Comparison of ENCODE assay signal across 40 mouse cellular contexts in the genomic region with DNA sequence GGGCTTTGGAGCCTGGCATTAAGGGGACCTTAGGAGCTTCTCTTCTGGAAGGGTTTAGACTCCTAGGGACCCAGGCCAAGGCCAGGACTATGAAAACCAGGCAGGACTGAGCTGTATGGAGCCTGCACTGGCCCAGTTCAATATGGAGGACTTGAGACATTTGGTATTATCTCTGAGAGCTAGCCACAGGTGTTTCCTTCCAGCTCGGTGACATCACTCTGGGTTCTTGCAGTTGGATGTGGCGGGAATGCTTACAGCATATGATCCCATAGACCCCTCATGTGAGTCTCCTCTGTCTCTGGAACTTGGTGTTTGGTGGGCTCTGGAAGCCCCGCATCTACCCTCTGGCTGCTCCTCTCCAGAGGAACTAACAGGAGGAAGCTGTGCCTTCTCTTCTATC. TPM values are rescaled to one million over a fixed set of nuclear protein-coding genes. Genes with fewer than 3 reads are reported as not detected.
A peak's percentile ranks its signal among the peaks of the same experiment; 100 is the strongest.
DNase-seq lines count a peak whose midpoint lies in the region; ATAC-seq lines count a peak whose summit lies in the region.
"Had no signal": no experiment of that assay in that cellular context is flagged by ENCODE, and none has a peak within 500 bp of the region (broad histone marks: within the 10 kb centered on the region; RNA-seq: fewer than 3 reads in every experiment).

No protein-coding gene starts in this region.

- 66% methylated on average over 3 of the region's 3 CpGs for WGBS in heart, embryonic 12.5 days
- 52% methylated on average over 3 of the region's 3 CpGs for WGBS in liver, embryonic 11.5 days
- WGBS in liver, embryonic 16.5 days (ENCODE audit: insufficient replicate concordance) = 36% methylated on average over 3 of the region's 3 CpGs

- no peak overlapping the region for H3K4me2 ChIP-seq in heart, embryonic 12.5 days
- peak overlapping the region; percentile 57; the same call in 1 of the 2 replicates for H3K4me2 ChIP-seq in liver, embryonic 11.5 days
- 0 out of 2 replicates have a peak overlapping the region, but pooled peaks have one; percentile 6 for H3K4me2 ChIP-seq in liver, embryonic 16.5 days (ENCODE audit: low read depth, low read length)
- H3K4me2 ChIP-seq: hindbrain, embryonic 14.5 days; limb, embryonic 12.5 days; midbrain, embryonic 15.5 days; neural tube, embryonic 15.5 days had no signal

- H3K9ac ChIP-seq in heart, embryonic 12.5 days = no peak overlapping the region
- H3K9ac ChIP-seq in liver, embryonic 11.5 days (ENCODE audit: low read depth, low read length) = peak overlapping the region; percentile 45; the same call in 1 of the 2 replicates
- no peak overlapping the region for H3K9ac ChIP-seq in liver, embryonic 16.5 days (ENCODE audit: low read depth, low read length)
- H3K9ac ChIP-seq: hindbrain, embryonic 14.5 days; limb, embryonic 12.5 days; midbrain, embryonic 15.5 days; neural tube, embryonic 15.5 days had no signal

- H3K36me3 ChIP-seq in heart, embryonic 12.5 days = peaks cover 6% of the 10 kb centered on the region
- H3K36me3 ChIP-seq in liver, embryonic 11.5 days (ENCODE audit: control insufficient read depth, insufficient read depth, low read length) = 0 out of 2 replicates have a peak, but pooled peaks cover 2% of the 10 kb centered on the region
- peaks cover 4% of the 10 kb centered on the region for H3K36me3 ChIP-seq in liver, embryonic 16.5 days (ENCODE audit: control insufficient read depth, insufficient read depth)

- H3K4me3 ChIP-seq in heart, embryonic 12.5 days = no peak overlapping the region
- H3K4me3 ChIP-seq in liver, embryonic 11.5 days (ENCODE audit: low read depth, low read length) = no peak overlapping the region
- H3K4me3 ChIP-seq in liver, embryonic 16.5 days (ENCODE audit: low read depth, low read length) = no peak overlapping the region
- H3K4me3 ChIP-seq: erythroblast, embryonic 14.5 days; gastrocnemius, adult 2 months; heart, adult 2 months; left cerebral cortex, adult 2 months; limb, embryonic 12.5 days; midbrain, embryonic 15.5 days; neural tube, embryonic 15.5 days had no signal

- DNase-seq in heart, postnatal 4 days = no peak
- DNase-seq in liver, embryonic 11.5 days (ENCODE audit: low spot score) = no peak
- DNase-seq in liver = no peak
- DNase-seq in lung, postnatal 14 days = no peak
- DNase-seq: adrenal gland, postnatal 36 days; cerebellum, adult 18-20 months; cerebellum, postnatal 10 days; gastrocnemius, adult 2 months; gastrocnemius, postnatal 36 days; kidney, adult 11 months; kidney, postnatal 14 days; lung, postnatal 10 days; right cerebral cortex, postnatal 25 days; spleen, adult 18-20 months; thymus, postnatal 25 days had no signal

- H3K9me3 ChIP-seq in heart, embryonic 12.5 days (replicated peaks) = 0 out of 2 replicates have a peak, but pooled peaks cover 5% of the 10 kb centered on the region
- H3K9me3 ChIP-seq in liver, embryonic 11.5 days (ENCODE audit: control insufficient read depth, low read length) = no peaks in the 10 kb centered on the region
- no peaks in the 10 kb centered on the region for H3K9me3 ChIP-seq in liver, embryonic 16.5 days (replicated peaks; ENCODE audit: control insufficient read depth, low read length)
- H3K9me3 ChIP-seq: limb, embryonic 12.5 days; midbrain, embryonic 15.5 days; neural tube, embryonic 15.5 days had no signal

- ATAC-seq in heart, embryonic 12.5 days (ENCODE audit: insufficient number of reproducible peaks, low FRiP score) = no peak
- ATAC-seq in liver, embryonic 11.5 days (replicated peaks; ENCODE audit: low FRiP score) = no peak
- ATAC-seq in common myeloid progenitor, adult 5-6 weeks (replicated peaks; ENCODE audit: low read depth, poor library complexity, severe bottlenecking) = 0 out of 2 replicates have a peak, but pooled peaks have one; percentile 0
- no peak for ATAC-seq in liver, embryonic 16.5 days (ENCODE audit: low read depth)
- ATAC-seq in megakaryocyte progenitor cell, adult 5-6 weeks (replicated peaks; ENCODE audit: poor library complexity) = no peak
- ATAC-seq: CD4-positive, CD25-positive, alpha-beta regulatory T cell, adult 4 months; forebrain, embryonic 16.5 days; inflammation-experienced regulatory T-cells, adult 6 months had no signal

- H3K27me3 ChIP-seq in heart, embryonic 12.5 days (replicated peaks) = no peaks in the 10 kb centered on the region
- no peaks in the 10 kb centered on the region for H3K27me3 ChIP-seq in liver, embryonic 11.5 days (replicated peaks; ENCODE audit: control insufficient read depth, insufficient read depth, low read length)
- H3K27me3 ChIP-seq in liver, embryonic 16.5 days (ENCODE audit: control insufficient read depth, insufficient read depth, low read depth, low read length) = no peaks in the 10 kb centered on the region
- H3K27me3 ChIP-seq: limb, embryonic 12.5 days; midbrain, embryonic 15.5 days; neural tube, embryonic 15.5 days had no signal

- peak overlapping the region; percentile 70 for H3K27ac ChIP-seq in heart, embryonic 12.5 days (ENCODE audit: poor library complexity, severe bottlenecking)
- H3K27ac ChIP-seq in liver, embryonic 11.5 days (ENCODE audit: low read depth, low read length) = peak overlapping the region; percentile 80
- H3K27ac ChIP-seq in liver, embryonic 16.5 days (ENCODE audit: low read length) = peak overlapping the region; percentile 66
- H3K27ac ChIP-seq: gastrocnemius, adult 2 months; heart, adult 2 months; hindbrain, embryonic 14.5 days; limb, embryonic 12.5 days had no signal

- peaks cover 27% of the 10 kb centered on the region for H3K4me1 ChIP-seq in heart, embryonic 12.5 days (replicated peaks)
- H3K4me1 ChIP-seq in liver, embryonic 11.5 days (replicated peaks; ENCODE audit: control insufficient read depth, insufficient read depth, low read length) = peaks cover 50% of the 10 kb centered on the region
- peaks cover 44% of the 10 kb centered on the region for H3K4me1 ChIP-seq in liver, embryonic 16.5 days (ENCODE audit: control insufficient read depth, low read depth, low read length)

RNA-seq across cellular contexts. Expression of a gene that starts 43.6 kb away (rescaled TPM):
- not detected in 2 replicates for polyA plus RNA-seq in heart, embryonic 12.5 days (2016; fragmentation: Nextera tagmentation; extraction: Ambion mirVana)
- not detected for total RNA-seq in heart, postnatal 4 days (2021)
- not detected in 2 replicates for polyA plus RNA-seq in liver, embryonic 11.5 days (2014; fragmentation: Nextera tagmentation; extraction: Ambion mirVana)
- not detected in 2 replicates for total RNA-seq in common myeloid progenitor, adult 5-6 weeks (2017)
- not detected in 2 replicates for polyA plus RNA-seq in liver, embryonic 16.5 days (2015; fragmentation: Nextera tagmentation; extraction: Ambion mirVana)
- not detected in 2 replicates for total RNA-seq in megakaryocyte progenitor cell, adult 5-6 weeks (2015)
- total RNA-seq in megakaryocyte progenitor cell, adult 5-6 weeks (2017) = not detected in 2 replicates
- total RNA-seq: adrenal gland, adult 18-20 months; adrenal gland, postnatal 36 days; gastrocnemius, adult 2 months; gastrocnemius, postnatal 36 days; heart, adult 2 months; hematopoietic stem cell, adult 5-6 weeks; layer of hippocampus, postnatal 14 days; left cerebral cortex, adult 2 months; left cerebral cortex, postnatal 25 days; megakaryocyte-erythroid progenitor cell, adult 5-6 weeks had no signal
- polyA plus RNA-seq: brain, embryonic 14.5 days; CD4-positive, CD25-positive, alpha-beta regulatory T cell, adult 4 months; cortical plate, adult 2 months; embryonic facial prominence, embryonic 14.5 days; erythroblast, embryonic 14.5 days; forebrain, embryonic 11.5 days; forebrain, embryonic 16.5 days; heart, adult 2 months; hindbrain, embryonic 14.5 days; inflammation-experienced regulatory T-cells, adult 6 months; kidney, embryonic 14.5 days; limb, embryonic 12.5 days; midbrain, embryonic 15.5 days; neural tube, embryonic 15.5 days; stomach, embryonic 16.5 days had no signal
